Comparison of ENCODE assay signal across 8 mouse cellular contexts in the genomic region with DNA sequence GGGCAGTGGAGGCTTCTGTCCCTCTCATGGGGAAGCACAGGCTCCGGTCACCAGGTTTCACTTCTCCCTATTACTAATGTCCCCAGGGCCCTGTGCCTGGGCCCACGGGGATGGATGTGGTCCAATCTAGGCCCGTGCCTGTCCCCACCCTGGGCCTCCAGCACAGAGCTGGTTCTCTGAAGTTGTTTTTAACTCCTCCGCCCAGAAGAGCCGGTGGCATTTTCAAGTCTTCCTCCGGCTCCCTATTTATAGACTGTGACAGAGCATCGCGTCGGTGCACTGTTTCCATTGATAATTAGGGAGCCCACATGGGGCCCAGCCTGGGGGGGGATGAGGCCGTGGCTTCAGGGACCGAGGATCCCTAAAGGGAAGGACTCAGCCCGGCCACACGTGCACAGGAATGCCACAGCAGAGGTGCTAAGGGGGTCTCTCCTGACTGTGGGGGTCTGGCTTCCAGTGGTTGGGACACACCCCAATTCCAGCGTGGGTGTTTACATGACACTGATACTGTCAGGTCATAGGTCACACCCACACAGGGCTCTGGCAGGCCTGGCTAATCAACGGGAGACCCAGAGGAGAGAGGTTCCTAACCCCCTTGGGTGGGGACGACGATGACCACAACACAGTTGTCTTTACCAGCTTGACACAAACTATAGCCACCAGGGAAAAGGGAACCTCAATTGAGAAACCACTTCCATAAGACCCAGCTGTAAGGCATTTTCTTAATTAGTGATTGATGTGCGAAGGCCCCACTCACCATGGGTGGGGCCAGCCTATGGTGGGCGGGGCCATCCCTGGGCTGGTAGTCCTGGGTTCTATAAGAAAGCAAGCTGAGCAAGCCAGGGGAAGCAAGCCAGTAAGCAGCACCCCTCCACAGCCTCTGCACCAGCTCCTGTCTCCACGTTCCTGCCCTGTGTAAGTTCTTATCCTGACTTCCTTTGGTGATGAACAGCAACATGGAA. TPM values are rescaled to one million over a fixed set of nuclear protein-coding genes. Genes with fewer than 3 reads are reported as not detected.
DNase-seq lines count a peak whose midpoint lies in the region; ATAC-seq and TF ChIP-seq lines count a peak whose summit lies in the region.

No protein-coding gene starts in this region.

- H3K27me3 ChIP-seq in limb, embryonic 14.5 days (ENCODE audit: control insufficient read depth, insufficient read depth, low read length): no peaks in the 10 kb centered on the region
- H3K27me3 ChIP-seq in stomach, embryonic 16.5 days (ENCODE audit: control insufficient read depth, insufficient read depth, low read length): no peaks in the 10 kb centered on the region

- H3K9ac ChIP-seq in limb, embryonic 14.5 days (ENCODE audit: low read depth, low read length, severe bottlenecking): no peak overlapping the region
- H3K9ac ChIP-seq in stomach, embryonic 16.5 days (ENCODE audit: low read length): peak overlapping the region; percentile 9; the same call in 1 of the 2 replicates

- H3K4me2 ChIP-seq in limb, embryonic 14.5 days (replicated peaks; ENCODE audit: low read depth, low read length, severe bottlenecking): no peak overlapping the region
- H3K4me2 ChIP-seq in stomach, embryonic 16.5 days (ENCODE audit: low read depth, low read length): no peak overlapping the region

- peaks cover 36% of the 10 kb centered on the region for H3K4me1 ChIP-seq in limb, embryonic 14.5 days (ENCODE audit: control insufficient read depth, insufficient read depth, low read length)
- H3K4me1 ChIP-seq in stomach, embryonic 16.5 days (ENCODE audit: control insufficient read depth, insufficient read depth, low read length): peaks cover 53% of the 10 kb centered on the region

- H3K36me3 ChIP-seq in limb, embryonic 14.5 days (ENCODE audit: control insufficient read depth, insufficient read depth, low read length): no peaks in the 10 kb centered on the region
- no peaks in the 10 kb centered on the region for H3K36me3 ChIP-seq in stomach, embryonic 16.5 days (ENCODE audit: control insufficient read depth, insufficient read depth, low read length)

- H3K9me3 ChIP-seq in limb, embryonic 14.5 days (ENCODE audit: control insufficient read depth, low read length): no peaks in the 10 kb centered on the region
- H3K9me3 ChIP-seq in stomach, embryonic 16.5 days (replicated peaks; ENCODE audit: control insufficient read depth, low read length): no peaks in the 10 kb centered on the region

- peak; percentile 70 for ATAC-seq in frontal cortex, adult (ENCODE audit: low TSS enrichment)
- peak; percentile 44; the same call in 1 of the 2 replicates for ATAC-seq in limb, embryonic 14.5 days (ENCODE audit: low FRiP score, low read depth)
- no peak for ATAC-seq in stomach, embryonic 16.5 days (ENCODE audit: insufficient read depth, low FRiP score)
- no peak for ATAC-seq in erythroblast, adult 5-6 weeks (replicated peaks; ENCODE audit: low FRiP score, poor library complexity, severe bottlenecking)

- no peak overlapping the region for H3K4me3 ChIP-seq in limb, embryonic 14.5 days (replicated peaks; ENCODE audit: low read length)
- H3K4me3 ChIP-seq in stomach, embryonic 16.5 days (replicated peaks; ENCODE audit: low read length): no peak overlapping the region

- WGBS in limb, embryonic 14.5 days: 27% methylated on average over 20 of the region's 20 CpGs
- 32% methylated on average over 20 of the region's 20 CpGs for WGBS in stomach, embryonic 16.5 days

- no peak for DNase-seq in frontal cortex, postnatal 25 days (ENCODE audit: low spot score in 2 of 2)
- peak; percentile 32 to 33 for DNase-seq in spleen, postnatal 36 days (ENCODE audit: low spot score in 2 of 2)
- DNase-seq in spleen, adult 12 weeks (ENCODE audit: low spot score): no peak
- no peak for DNase-seq in limb, embryonic 14.5 days (ENCODE audit: low spot score)
- no peak for DNase-seq in thymus, postnatal 36 days

- TF ChIP-seq POLR2A in limb, embryonic 14.5 days (IDR thresholded peaks at IDR 0.05; ENCODE audit: borderline replicate concordance, extremely low read depth, insufficient read depth, insufficient read length): no peak

- H3K27ac ChIP-seq in limb, embryonic 14.5 days (replicated peaks; ENCODE audit: low read depth, low read length): 0 out of 2 replicates have a peak overlapping the region, but pooled peaks have one; percentile 33
- H3K27ac ChIP-seq in stomach, embryonic 16.5 days (ENCODE audit: low read length): peak overlapping the region; percentile 73

RNA-seq across cellular contexts. Expression of gene Crybb3, which starts 33.2 kb away (rescaled TPM):
- 4.3 and 4.6 TPM in 2 replicates for polyA plus RNA-seq in limb, embryonic 14.5 days (2012; rRNA removed)
- polyA plus RNA-seq in limb, embryonic 14.5 days (2014; fragmentation: Nextera tagmentation; extraction: Ambion mirVana): 0.67 and 0.72 TPM in 2 replicates
- polyA plus RNA-seq in stomach, embryonic 16.5 days (2015; fragmentation: Nextera tagmentation; extraction: Ambion mirVana): 0.85 and 1.2 TPM in 2 replicates
- total RNA-seq in erythroblast, adult 5-6 weeks (2015; ENCODE audit: low replicate concordance): not detected in 2 replicates
- total RNA-seq in erythroblast, adult 5-6 weeks (2017; ENCODE audit: low replicate concordance): not detected in 2 replicates

RNA-seq across cellular contexts. Expression of gene Crybb2, which starts 44.6 kb away (rescaled TPM):
- not detected in 2 replicates for polyA plus RNA-seq in limb, embryonic 14.5 days (2012; rRNA removed)
- not detected in 2 replicates for polyA plus RNA-seq in limb, embryonic 14.5 days (2014; fragmentation: Nextera tagmentation; extraction: Ambion mirVana)
- not detected in 2 replicates for polyA plus RNA-seq in stomach, embryonic 16.5 days (2015; fragmentation: Nextera tagmentation; extraction: Ambion mirVana)
- not detected in 2 replicates for total RNA-seq in erythroblast, adult 5-6 weeks (2015; ENCODE audit: low replicate concordance)
- total RNA-seq in erythroblast, adult 5-6 weeks (2017; ENCODE audit: low replicate concordance): not detected in 2 replicates

Comparison
In these comparisons a context has a peak if more than half of its experiments do, and no peak if none do; other contexts are left out.
1. DNase-seq: peak in spleen, postnatal 36 days (2 of 2); none in frontal cortex, postnatal 25 days (0 of 2), spleen, adult 12 weeks (single experiment), limb, embryonic 14.5 days (single experiment) and thymus, postnatal 36 days (0 of 2).
2. ATAC-seq: peak in frontal cortex, adult (single experiment) and limb, embryonic 14.5 days (single experiment); none in stomach, embryonic 16.5 days (single experiment) and erythroblast, adult 5-6 weeks (single experiment).